Mouse (Mus musculus): Measurements from ENCODE around the gene Vmn1r83.

The Vmn1r83 gene

DNA sequence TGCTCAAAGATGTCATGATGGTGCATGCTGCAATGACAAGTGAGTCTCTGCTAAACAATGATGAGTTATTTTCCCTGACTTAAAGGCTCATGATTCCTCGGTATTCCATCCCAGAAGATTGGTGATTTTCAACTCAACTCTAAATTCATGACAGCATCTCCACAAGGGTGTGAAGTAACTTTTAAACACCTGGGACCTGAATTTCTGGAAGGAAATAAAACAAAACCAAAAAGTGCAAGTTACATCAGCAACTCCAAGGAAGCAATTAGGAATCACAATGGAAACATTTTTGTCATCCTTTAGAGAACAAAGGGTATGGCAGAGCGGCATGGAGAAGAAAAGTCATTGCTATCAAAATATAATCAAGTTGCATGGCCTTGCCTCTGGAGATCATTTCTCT, at the start of gene Vmn1r83:
Gene Vmn1r83, minus strand, starts transcription at position 101 of the 400 bp plus-strand sequence.
- DNase-seq = no peak

DNA sequence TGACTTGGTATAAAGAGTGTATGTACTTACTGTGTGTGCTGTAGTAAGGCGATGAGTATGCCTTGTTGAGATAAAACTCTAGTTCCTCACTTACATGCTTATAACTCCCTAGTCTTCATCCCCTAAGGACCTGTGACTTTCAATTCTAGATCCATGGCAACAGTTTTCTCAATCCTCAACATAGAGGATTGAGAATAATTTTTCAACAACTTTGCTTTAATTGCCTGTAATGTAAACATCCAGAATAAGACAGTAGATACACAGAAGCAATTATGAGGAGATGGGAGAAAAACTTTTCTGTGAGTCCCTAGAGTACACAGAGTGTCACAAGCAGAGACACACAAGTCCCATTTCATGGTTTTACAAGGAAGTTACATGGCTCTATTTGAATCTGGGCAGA, 39.9 kb upstream of the Vmn1r83 start, which contains the start of gene Vmn1r84:
Gene Vmn1r84, minus strand, starts transcription at position 101 of the 400 bp plus-strand sequence.
- DNase-seq = no peak

DNA sequence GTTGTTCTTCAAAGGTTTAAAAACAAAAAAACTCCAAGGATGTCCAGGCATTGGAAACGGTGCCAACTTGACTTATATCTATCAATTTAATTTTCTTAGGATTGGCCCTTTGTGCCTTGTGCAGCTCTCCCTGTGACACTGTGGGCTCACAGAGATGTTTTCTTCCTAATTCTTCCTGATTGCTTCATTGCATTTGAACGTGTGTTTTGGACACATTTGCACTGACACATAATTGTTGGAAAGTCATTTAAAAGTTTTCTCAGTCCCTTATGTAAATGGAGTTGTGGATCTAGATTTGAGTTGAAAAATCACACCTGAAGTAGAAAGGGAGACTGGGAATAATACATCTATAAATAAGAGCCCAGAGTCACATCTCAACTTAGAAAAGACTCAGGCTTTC, 29.2 kb downstream of the Vmn1r83 start, which contains the start of gene Vmn1r82:
Gene Vmn1r82, plus strand, starts transcription at position 301 of the 400 bp plus-strand sequence.
- DNase-seq = no peak

All from cerebellum, postnatal 36 days (tissue).